Comparison of ENCODE assay signal across 18 mouse cellular contexts in genomic region chr10:43487441-43488010, GRCm38 (mm10). TPM values are rescaled to one million over a fixed set of nuclear protein-coding genes. Genes with fewer than 3 reads are reported as not detected.
DNase-seq lines count a peak whose midpoint lies in the region; ATAC-seq lines count a peak whose summit lies in the region.
"Had no signal": no experiment of that assay in that cellular context is flagged by ENCODE, and none has a peak within 500 bp of the region (broad histone marks: within the 10 kb centered on the region; RNA-seq: fewer than 3 reads in every experiment).

No protein-coding gene starts in this region.

- H3K4me3 ChIP-seq in heart, embryonic 15.5 days, result no peak overlapping the region
- H3K4me3 ChIP-seq in kidney, embryonic 15.5 days (replicated peaks), result no peak overlapping the region
- H3K4me3 ChIP-seq in brown adipose tissue, adult 24 weeks (ENCODE audit: insufficient read depth, low read depth, low read length), result no peak overlapping the region
- H3K4me3 ChIP-seq: embryonic facial prominence, embryonic 10.5 days; forebrain, embryonic 12.5 days; hindbrain, embryonic 12.5 days had no signal

- H3K9me3 ChIP-seq in heart, embryonic 15.5 days (replicated peaks), result no peaks in the 10 kb centered on the region
- H3K9me3 ChIP-seq in kidney, embryonic 15.5 days (replicated peaks), result no peaks in the 10 kb centered on the region
- H3K9me3 ChIP-seq: embryonic facial prominence, embryonic 10.5 days; forebrain, embryonic 12.5 days; hindbrain, embryonic 12.5 days had no signal

- peaks cover 63% of the 10 kb centered on the region for H3K4me1 ChIP-seq in heart, embryonic 15.5 days (replicated peaks)
- H3K4me1 ChIP-seq in kidney, embryonic 15.5 days, result peaks cover 49% of the 10 kb centered on the region
- H3K4me1 ChIP-seq in brown adipose tissue, adult 24 weeks (ENCODE audit: control insufficient read depth, insufficient read depth, insufficient read length, low read length), result peaks cover 33% of the 10 kb centered on the region

- 0 out of 2 replicates have a peak overlapping the region, but pooled peaks have one; percentile 12 for H3K27ac ChIP-seq in heart, embryonic 15.5 days
- 0 out of 2 replicates have a peak overlapping the region, but pooled peaks have one; percentile 37 for H3K27ac ChIP-seq in kidney, embryonic 15.5 days
- peak overlapping the region; percentile 80 for H3K27ac ChIP-seq in brown adipose tissue, adult 24 weeks (replicated peaks; ENCODE audit: low read depth, low read length)
- H3K27ac ChIP-seq: embryonic facial prominence, embryonic 10.5 days; forebrain, embryonic 12.5 days; hindbrain, embryonic 12.5 days; macrophage had no signal

- no peaks in the 10 kb centered on the region for H3K27me3 ChIP-seq in heart, embryonic 15.5 days
- no peaks in the 10 kb centered on the region for H3K27me3 ChIP-seq in kidney, embryonic 15.5 days
- H3K27me3 ChIP-seq: forebrain, embryonic 12.5 days; hindbrain, embryonic 12.5 days had no signal

- no peak for ATAC-seq in heart, embryonic 15.5 days (replicated peaks; ENCODE audit: insufficient number of reproducible peaks, insufficient read depth, low FRiP score, low read depth)
- ATAC-seq in kidney, embryonic 15.5 days (replicated peaks; ENCODE audit: low FRiP score), result no peak

- DNase-seq in heart, adult 18-20 months, result no peak
- DNase-seq in kidney, postnatal 10 days, result no peak
- DNase-seq in A20 (ENCODE audit: low read depth, low spot score), result peak; percentile 78
- no peak for DNase-seq in natural killer cell, adult 2 months (ENCODE audit: low spot score in 2 of 2)
- DNase-seq: adrenal gland, adult 2 months; cerebellum, adult 9-10 months; gastrocnemius, postnatal 10 days; right cerebral cortex, adult 18-20 months; spleen, adult 18-20 months; thymus, postnatal 25 days had no signal

- no peak overlapping the region for H3K4me2 ChIP-seq in heart, embryonic 15.5 days
- no peak overlapping the region for H3K4me2 ChIP-seq in kidney, embryonic 15.5 days
- H3K4me2 ChIP-seq: forebrain, embryonic 12.5 days; hindbrain, embryonic 12.5 days; midbrain, embryonic 11.5 days had no signal

- H3K36me3 ChIP-seq in heart, embryonic 15.5 days, result no peaks in the 10 kb centered on the region
- H3K36me3 ChIP-seq in kidney, embryonic 15.5 days, result no peaks in the 10 kb centered on the region
- H3K36me3 ChIP-seq: forebrain, embryonic 12.5 days; hindbrain, embryonic 12.5 days had no signal

- 56% methylated on average over 3 of the region's 3 CpGs for WGBS in heart, embryonic 15.5 days
- 56% methylated on average over 3 of the region's 3 CpGs for WGBS in kidney, embryonic 15.5 days

- no peak overlapping the region for H3K9ac ChIP-seq in heart, embryonic 15.5 days
- no peak overlapping the region for H3K9ac ChIP-seq in kidney, embryonic 15.5 days
- H3K9ac ChIP-seq: forebrain, embryonic 12.5 days; hindbrain, embryonic 12.5 days had no signal

RNA-seq across cellular contexts. Expression of gene Bend3, which starts 8.9 kb away (rescaled TPM):
- 2.5 and 3.8 TPM in 2 replicates for polyA plus RNA-seq in heart, embryonic 15.5 days (2015; fragmentation: Nextera tagmentation; extraction: Ambion mirVana)
- total RNA-seq in heart, adult 18-20 months (2021), result 1 to 10 TPM; 4.0 to 4.2 TPM
- 6.6 and 7.4 TPM in 2 replicates for polyA plus RNA-seq in kidney, embryonic 15.5 days (2015; fragmentation: Nextera tagmentation; extraction: Ambion mirVana)
- polyA plus RNA-seq in brown adipose tissue, adult 24 weeks (2012; ENCODE audit: insufficient read depth, insufficient read length, missing spikeins), result 1.0 and 2.6 TPM in 2 replicates

RNA-seq across cellular contexts. Expression of gene Gm9803, which starts 36.4 kb away (rescaled TPM):
- 16.0 and 16.5 TPM in 2 replicates for polyA plus RNA-seq in heart, embryonic 15.5 days (2015; fragmentation: Nextera tagmentation; extraction: Ambion mirVana)
- total RNA-seq in heart, adult 18-20 months (2021), result 1 to 10 TPM; 8.0 to 9.8 TPM
- 8.3 and 15.2 TPM in 2 replicates for polyA plus RNA-seq in kidney, embryonic 15.5 days (2015; fragmentation: Nextera tagmentation; extraction: Ambion mirVana)
- polyA plus RNA-seq in brown adipose tissue, adult 24 weeks (2012; ENCODE audit: insufficient read depth, insufficient read length, missing spikeins), result 126 and 149 TPM in 2 replicates

RNA-seq across cellular contexts. Expression of gene 1700021F05Rik, which starts 53.3 kb away (rescaled TPM):
- 80.8 and 95.5 TPM in 2 replicates for polyA plus RNA-seq in heart, embryonic 15.5 days (2015; fragmentation: Nextera tagmentation; extraction: Ambion mirVana)
- total RNA-seq in heart, adult 18-20 months (2021), result 100 to 1,000 TPM; 121 to 126 TPM
- polyA plus RNA-seq in kidney, embryonic 15.5 days (2015; fragmentation: Nextera tagmentation; extraction: Ambion mirVana), result 74.3 and 77.4 TPM in 2 replicates
- polyA plus RNA-seq in brown adipose tissue, adult 24 weeks (2012; ENCODE audit: insufficient read depth, insufficient read length, missing spikeins), result 179 and 251 TPM in 2 replicates

Comparison
In these comparisons a context has a peak if more than half of its experiments do, and no peak if none do; other contexts are left out.
1. H3K27ac ChIP-seq: peak in every context shown above with its lines; median percentile 80 in brown adipose tissue, adult 24 weeks; 37 in kidney, embryonic 15.5 days; 12 in heart, embryonic 15.5 days.